Mouse (Mus musculus): ENCODE data around the gene Asap2. TPM values are rescaled to one million over a fixed set of nuclear protein-coding genes. Genes with fewer than 3 reads are reported as not detected.

Gene Asap2
- polyA plus RNA-seq, 1 experiment from 2014 or later = 9.5 TPM

- WGBS = 38% methylated on average over 7 of the region's 7 CpGs
- peak overlapping the region; percentile 89 for H3K27ac ChIP-seq
- no peaks in the 10 kb centered on the region for H3K27me3 ChIP-seq
- H3K4me2 ChIP-seq = peak overlapping the region; percentile 64
- no peaks in the 10 kb centered on the region for H3K9me3 ChIP-seq (replicated peaks)
- H3K36me3 ChIP-seq = peaks cover 58% of the 10 kb centered on the region
- peak overlapping the region; percentile 80 for H3K4me3 ChIP-seq (replicated peaks)
- H3K4me1 ChIP-seq = peaks cover 18% of the 10 kb centered on the region
- peak overlapping the region; percentile 79 for H3K9ac ChIP-seq
- ATAC-seq (replicated peaks; ENCODE audit: low FRiP score) = no peak
Measured at GRCm38 (mm10) chr12:21316869-21317265, 326.6 kb downstream of the Asap2 start.

- Histone ChIP-seq H3K9me3 (replicated peaks) (no peaks in the 10 kb centered on the region), H3K27me3 (no peaks in the 10 kb centered on the region), H3K36me3 (peaks cover 59% of the 10 kb centered on the region), H3K4me1 (peaks cover 18% of the 10 kb centered on the region), H3K4me2 (no peak overlapping the region), H3K27ac (no peak overlapping the region), H3K4me3 (replicated peaks) (no peak overlapping the region), H3K9ac (no peak overlapping the region)
- ATAC-seq (replicated peaks; ENCODE audit: low FRiP score) = no peak
- WGBS = 69% methylated on average over 12 of the region's 12 CpGs
Measured at GRCm38 (mm10) chr12:21318143-21318895, 328.1 kb downstream of the Asap2 start.

All from kidney, embryonic 15.5 days (tissue).